Mouse (Mus musculus) embryo, embryonic 11.5 days (tissue): ENCODE data around the gene Lyrm1.

Source experiments
- DNase-seq: peaks from one replicate; pipeline ENCODE4 v3.0.0-alpha.2; 2012; ENCODE audit warnings: low read depth, low spot score

The Lyrm1 gene

GRCm38 (mm10) chr7:119965205-119965604 is 69.5 kb downstream of the Lyrm1 start:
- no peak for DNase-seq

GRCm38 (mm10) chr7:119965651-119966395 is 70.2 kb downstream of the Lyrm1 start:
- no peak for DNase-seq

DNA sequence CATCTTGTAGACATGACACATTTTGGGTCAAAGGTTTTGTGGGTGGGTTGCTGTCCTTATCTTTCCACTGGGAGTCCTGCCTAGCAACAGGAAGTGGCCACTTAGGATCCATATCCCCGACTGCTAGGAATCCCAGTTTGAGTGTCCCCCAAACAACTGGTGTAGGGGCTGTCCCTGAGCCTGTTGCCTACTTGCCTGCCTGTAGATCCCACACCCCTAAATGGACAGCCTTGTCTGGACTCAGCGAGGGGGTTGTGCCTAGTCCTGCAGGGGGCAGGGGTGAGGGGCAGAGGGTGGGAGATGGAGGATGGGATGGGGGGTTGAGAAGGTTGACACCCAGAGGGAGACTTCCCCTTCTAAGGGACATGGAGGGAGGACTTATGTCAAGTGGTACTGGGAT is 73.7 kb downstream of the Lyrm1 start:
- no peak for DNase-seq

DNA sequence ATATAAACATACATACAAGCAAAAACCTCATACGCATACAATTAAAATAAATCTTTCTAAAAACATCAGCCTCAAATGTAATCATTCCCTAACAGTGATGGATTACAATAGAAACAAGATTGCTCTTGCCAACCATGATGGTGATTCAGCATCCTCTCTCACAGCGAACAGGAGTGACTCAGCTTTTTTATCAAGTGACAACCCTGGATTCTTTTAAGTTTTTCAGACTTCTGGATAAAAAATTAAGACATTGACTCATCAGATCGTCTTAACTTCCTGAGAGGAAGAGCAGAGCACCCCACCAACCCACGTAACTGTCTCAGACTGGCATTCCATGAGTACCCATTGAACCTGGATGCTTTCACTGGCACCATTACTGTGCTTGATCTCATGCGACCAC is 78.6 kb downstream of the Lyrm1 start:
- no peak for DNase-seq

DNA sequence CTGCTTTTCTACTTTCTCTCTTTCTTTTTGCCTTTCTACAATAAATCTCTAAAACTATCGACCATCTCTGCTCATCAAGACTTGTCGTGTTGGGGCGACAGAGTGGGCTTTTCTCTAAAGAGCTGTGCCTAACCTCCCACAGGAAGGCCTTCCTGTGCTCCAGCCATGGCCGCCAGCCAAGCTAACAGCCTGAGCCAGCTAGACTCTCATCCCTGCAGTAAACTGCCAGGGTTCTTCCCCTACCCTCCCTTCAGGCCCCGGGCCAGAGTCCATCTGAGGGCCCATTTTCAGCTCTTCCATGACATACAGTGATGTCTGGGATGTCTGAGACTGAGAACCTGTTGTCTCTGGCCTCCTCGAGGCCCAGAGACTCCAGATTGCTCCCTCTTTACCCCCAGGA is 80.6 kb downstream of the Lyrm1 start:
- DNase-seq = no peak

- no peak for DNase-seq
Observed at GRCm38 (mm10) chr7:119977574-119977973, 81.9 kb downstream of the Lyrm1 start.

- no peak for DNase-seq
Observed at GRCm38 (mm10) chr7:119978576-119978975, 82.9 kb downstream of the Lyrm1 start.

GRCm38 (mm10) chr7:119980170-119980569 is 84.5 kb downstream of the Lyrm1 start:
- no peak for DNase-seq

DNA sequence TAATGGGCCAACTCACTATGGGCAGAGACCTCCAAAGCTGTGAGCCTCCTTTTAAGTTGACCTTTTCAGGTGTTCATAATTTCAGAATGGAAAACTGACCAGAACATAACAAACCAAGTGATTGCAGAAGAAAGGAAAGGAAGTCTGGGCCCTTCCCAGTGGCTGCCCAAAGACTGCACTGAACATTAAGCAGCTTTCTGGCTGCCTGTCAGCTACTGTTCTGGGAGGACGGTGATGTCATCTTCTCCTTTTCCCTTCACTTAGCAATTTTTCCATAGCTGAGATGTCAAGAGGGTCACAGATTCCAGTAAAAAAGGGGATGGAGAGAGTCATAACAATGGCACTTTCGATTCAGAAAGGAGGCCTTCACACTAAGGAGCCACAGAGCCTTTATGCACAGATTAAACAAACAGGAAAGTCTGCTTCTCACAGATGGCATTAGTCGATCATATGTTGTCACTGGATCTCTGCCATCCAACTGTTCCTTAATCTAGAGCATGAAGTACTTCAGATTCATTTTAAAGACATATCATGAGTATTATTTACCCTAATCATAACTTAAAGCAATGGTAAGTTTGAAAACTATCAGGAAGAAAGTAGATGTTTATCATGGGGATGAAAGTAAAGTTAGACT is 89.7 kb downstream of the Lyrm1 start:
- DNase-seq = no peak

DNA sequence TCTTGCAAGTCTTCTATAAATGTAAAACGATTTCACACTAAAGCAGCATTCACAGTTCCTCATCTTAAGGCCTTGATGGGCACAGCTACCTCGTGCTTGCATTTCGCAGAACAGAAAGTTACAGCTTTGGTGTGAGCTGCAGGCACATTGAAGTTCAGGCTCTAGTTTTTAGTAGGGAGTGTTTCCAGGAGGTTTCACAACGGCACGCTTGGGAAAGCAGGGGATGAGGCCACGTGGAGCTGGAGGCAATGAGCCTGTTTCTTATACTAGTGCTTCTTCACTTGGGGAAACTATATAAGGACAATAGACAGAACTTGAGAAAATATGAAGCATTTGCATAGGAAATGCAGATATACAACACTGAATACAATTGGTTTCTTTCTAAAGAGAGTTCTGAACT is 101.4 kb downstream of the Lyrm1 start:
- DNase-seq = no peak
